Mouse (Mus musculus): ENCODE results near the gene Akain1.

The Akain1 gene

GRCm38 (mm10) chr17:69438990-69439491 lies at the start of gene Akain1:
Gene Akain1 (plus strand): TSS chr17:69439326.
- peak; percentile 69 to 72 for DNase-seq (ENCODE audit: low spot score in 2 of 2)

- DNase-seq (ENCODE audit: low spot score in 2 of 2): no peak
These were observed 42.7 kb upstream of the Akain1 start for GRCm38 (mm10) chr17:69396147-69397033.

- no peak for DNase-seq (ENCODE audit: low spot score in 2 of 2)
These were observed 42.0 kb upstream of the Akain1 start for GRCm38 (mm10) chr17:69397163-69397562.

GRCm38 (mm10) chr17:69398092-69398491 lies 41.0 kb upstream of the Akain1 start:
- no peak for DNase-seq (ENCODE audit: low spot score in 2 of 2)

- no peak for DNase-seq (ENCODE audit: low spot score in 2 of 2)
These were observed 38.0 kb upstream of the Akain1 start for GRCm38 (mm10) chr17:69401146-69401545.

GRCm38 (mm10) chr17:69416163-69416562 lies 23.0 kb upstream of the Akain1 start:
- DNase-seq (ENCODE audit: low spot score in 2 of 2): no peak

- DNase-seq (ENCODE audit: low spot score in 2 of 2): peak; percentile 92 to 97
These were observed 22.0 kb upstream of the Akain1 start for GRCm38 (mm10) chr17:69416920-69417661.

GRCm38 (mm10) chr17:69417724-69418373 lies 21.3 kb upstream of the Akain1 start:
- no peak for DNase-seq (ENCODE audit: low spot score in 2 of 2)

GRCm38 (mm10) chr17:69421592-69421991 lies 17.5 kb upstream of the Akain1 start:
- DNase-seq (ENCODE audit: low spot score in 2 of 2): no peak

GRCm38 (mm10) chr17:69437836-69438235 lies 1.3 kb upstream of the Akain1 start:
- no peak for DNase-seq (ENCODE audit: low spot score in 2 of 2)

GRCm38 (mm10) chr17:69438486-69438885 lies 640 bp upstream of the Akain1 start:
- no peak for DNase-seq (ENCODE audit: low spot score in 2 of 2)

GRCm38 (mm10) chr17:69439571-69440480 lies 700 bp downstream of the Akain1 start:
- no peak for DNase-seq (ENCODE audit: low spot score in 2 of 2)

GRCm38 (mm10) chr17:69441041-69441440 lies 1.9 kb downstream of the Akain1 start:
- DNase-seq (ENCODE audit: low spot score in 2 of 2): no peak

- DNase-seq (ENCODE audit: low spot score in 2 of 2): no peak
These were observed 9.6 kb downstream of the Akain1 start for GRCm38 (mm10) chr17:69448679-69449078.

- DNase-seq (ENCODE audit: low spot score in 2 of 2): no peak
These were observed 22.6 kb downstream of the Akain1 start for GRCm38 (mm10) chr17:69461680-69462079.

- DNase-seq (ENCODE audit: low spot score in 2 of 2): no peak
These were observed 23.9 kb downstream of the Akain1 start for GRCm38 (mm10) chr17:69463037-69463436.

- DNase-seq (ENCODE audit: low spot score in 2 of 2): peak in 1 of 2 experiments; percentile 41
These were observed 32.0 kb downstream of the Akain1 start for GRCm38 (mm10) chr17:69471171-69471570.

GRCm38 (mm10) chr17:69472401-69472800 lies 33.3 kb downstream of the Akain1 start:
- peak in 1 of 2 experiments; percentile 51 for DNase-seq (ENCODE audit: low spot score in 2 of 2)

- peak in 1 of 2 experiments; percentile 28 for DNase-seq (ENCODE audit: low spot score in 2 of 2)
These were observed 35.0 kb downstream of the Akain1 start for GRCm38 (mm10) chr17:69474084-69474483.

GRCm38 (mm10) chr17:69475423-69475822 lies 36.3 kb downstream of the Akain1 start:
- DNase-seq (ENCODE audit: low spot score in 2 of 2): peak; percentile 39 to 77

- DNase-seq (ENCODE audit: low spot score in 2 of 2): peak in 1 of 2 experiments; percentile 38
These were observed 38.4 kb downstream of the Akain1 start for GRCm38 (mm10) chr17:69477526-69477925.
